Mouse (Mus musculus): ENCODE data around the gene Mtx2. TPM values are rescaled to one million over a fixed set of nuclear protein-coding genes. Genes with fewer than 3 reads are reported as not detected.
A peak's percentile ranks its signal among the peaks of the same experiment; 100 is the strongest.

Mtx2 gene
- total RNA-seq, 1 experiment: 35.7 TPM

DNA sequence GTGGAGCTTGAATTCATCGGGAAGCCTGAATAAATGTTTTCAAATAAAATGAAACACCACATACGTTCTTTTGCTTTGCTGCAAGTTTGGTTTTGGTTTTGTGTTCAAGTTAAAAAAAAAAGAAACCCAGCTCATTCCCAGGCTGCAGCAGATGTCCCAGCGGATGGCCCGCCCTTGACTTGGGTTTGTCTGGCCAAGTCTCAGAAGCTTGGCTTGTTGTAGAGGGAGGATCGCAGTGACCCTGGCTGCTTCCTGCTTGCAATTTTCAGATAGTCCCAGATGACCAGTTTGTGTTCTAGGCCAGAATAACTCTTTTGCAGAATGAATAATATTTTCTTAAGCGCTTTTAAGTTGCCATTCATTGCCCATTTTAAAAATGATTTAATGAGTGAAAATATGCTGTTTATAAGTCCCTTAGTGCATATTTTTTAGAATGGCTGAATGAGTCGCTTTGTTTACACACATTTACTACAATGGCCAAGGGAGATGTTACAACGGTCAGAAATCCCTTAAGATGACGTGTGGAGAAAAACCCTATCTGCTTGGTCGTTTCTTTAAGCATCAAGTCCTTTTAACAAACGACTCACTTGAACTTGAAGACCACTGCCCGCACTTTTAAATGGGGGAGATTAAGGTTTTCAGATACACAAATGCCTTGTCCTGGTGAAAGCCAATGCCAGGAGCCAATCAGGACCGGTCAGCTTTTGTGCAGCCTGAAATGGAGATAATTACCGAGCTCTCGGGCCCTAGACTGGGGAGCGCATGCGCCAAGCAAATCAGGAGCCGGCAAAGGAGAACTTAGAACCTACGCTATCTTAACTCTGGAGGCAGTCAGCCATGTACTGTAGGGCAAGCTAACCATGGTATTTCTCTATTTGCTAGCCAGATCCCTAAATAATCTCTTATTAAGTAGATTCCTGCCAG is 82.0 kb downstream of the Mtx2 start:
- in situ Hi-C loops (cut with MboI; ENCODE audit: low sequenced_read_pairs in 2 of 2, unreplicated experiment in 2 of 2): no loop called here
- no peak overlapping the region for H3K27ac ChIP-seq (ENCODE audit: insufficient read depth, low read depth, low read length, poor library complexity, severe bottlenecking)
- H3K4me3 ChIP-seq (ENCODE audit: insufficient read depth in 1 of 2, low read depth in 1 of 2, low read length in 2 of 2, poor library complexity in 1 of 2, severe bottlenecking in 1 of 2): no peak overlapping the region
- no peaks in the 10 kb centered on the region for H3K4me1 ChIP-seq (ENCODE audit: control insufficient read depth in 2 of 2, insufficient read depth in 2 of 2, low read length in 2 of 2, poor library complexity in 1 of 2)
- H3K36me3 ChIP-seq (ENCODE audit: control insufficient read depth, insufficient read depth, low read length, poor library complexity, severe bottlenecking): no peaks in the 10 kb centered on the region
- TF ChIP-seq ZNF384 (IDR thresholded peaks at IDR 0.05; ENCODE audit: low read depth, low read length): 0 out of 2 replicates have a peak, but pooled peaks have one; percentile 16
- TF ChIP-seq MAFK (IDR thresholded peaks at IDR 0.05; ENCODE audit: insufficient read depth, low read depth, low read length): no peak
- H3K9ac ChIP-seq (ENCODE audit: insufficient read depth, low read depth, low read length, poor library complexity, severe bottlenecking): no peak overlapping the region
- no peak for DNase-seq (ENCODE audit: low read depth, low spot score)
- H3K9me3 ChIP-seq (ENCODE audit: control insufficient read depth, insufficient read depth, low read depth, low read length): no peaks in the 10 kb centered on the region

DNA sequence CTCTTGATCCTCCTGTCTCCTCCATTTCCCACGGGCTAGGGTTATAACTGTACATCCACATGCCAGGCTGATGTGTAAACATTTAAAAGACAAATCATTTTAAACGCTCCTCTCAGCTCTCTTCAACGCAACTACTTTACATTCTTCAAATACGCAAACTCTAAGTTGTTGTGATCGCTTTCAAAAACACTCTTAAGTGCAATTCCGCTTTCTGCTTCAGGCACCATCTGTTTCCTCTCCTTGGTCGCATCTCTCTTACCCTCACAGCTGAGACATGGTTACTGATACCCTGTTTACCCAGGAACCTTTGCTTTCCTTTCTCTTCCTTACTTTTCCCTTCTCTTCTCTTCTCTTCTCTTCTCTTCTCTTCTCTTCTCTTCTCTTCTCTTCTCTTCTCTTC is 86.4 kb downstream of the Mtx2 start:
- H3K9me3 ChIP-seq (ENCODE audit: control insufficient read depth, insufficient read depth, low read depth, low read length): no peaks in the 10 kb centered on the region
- H3K4me1 ChIP-seq (ENCODE audit: control insufficient read depth in 2 of 2, insufficient read depth in 2 of 2, low read length in 2 of 2, poor library complexity in 1 of 2): no peaks in the 10 kb centered on the region
- no peak for TF ChIP-seq ZNF384 (IDR thresholded peaks at IDR 0.05; ENCODE audit: low read depth, low read length)
- no peak for TF ChIP-seq CHD2 (IDR thresholded peaks at IDR 0.05; ENCODE audit: low read depth, low read length)
- no peak for TF ChIP-seq ZC3H11A (IDR thresholded peaks at IDR 0.05; ENCODE audit: borderline replicate concordance, low read depth, low read length)
- no peak for TF ChIP-seq HCFC1 (IDR thresholded peaks at IDR 0.05; ENCODE audit: borderline replicate concordance, insufficient read depth, low read length)
- TF ChIP-seq MAFK (IDR thresholded peaks at IDR 0.05; ENCODE audit: insufficient read depth, low read depth, low read length): no peak
- no peak overlapping the region for H3K9ac ChIP-seq (ENCODE audit: insufficient read depth, low read depth, low read length, poor library complexity, severe bottlenecking)
- DNase-seq (ENCODE audit: low read depth, low spot score): no peak
- no peaks in the 10 kb centered on the region for H3K36me3 ChIP-seq (ENCODE audit: control insufficient read depth, insufficient read depth, low read length, poor library complexity, severe bottlenecking)
- H3K4me3 ChIP-seq (ENCODE audit: insufficient read depth in 1 of 2, low read depth in 1 of 2, low read length in 2 of 2, poor library complexity in 1 of 2, severe bottlenecking in 1 of 2): no peak overlapping the region
- H3K27ac ChIP-seq (ENCODE audit: insufficient read depth, low read depth, low read length, poor library complexity, severe bottlenecking): no peak overlapping the region
- in situ Hi-C loops (cut with MboI; ENCODE audit: low sequenced_read_pairs in 2 of 2, unreplicated experiment in 2 of 2): no loop called here

DNA sequence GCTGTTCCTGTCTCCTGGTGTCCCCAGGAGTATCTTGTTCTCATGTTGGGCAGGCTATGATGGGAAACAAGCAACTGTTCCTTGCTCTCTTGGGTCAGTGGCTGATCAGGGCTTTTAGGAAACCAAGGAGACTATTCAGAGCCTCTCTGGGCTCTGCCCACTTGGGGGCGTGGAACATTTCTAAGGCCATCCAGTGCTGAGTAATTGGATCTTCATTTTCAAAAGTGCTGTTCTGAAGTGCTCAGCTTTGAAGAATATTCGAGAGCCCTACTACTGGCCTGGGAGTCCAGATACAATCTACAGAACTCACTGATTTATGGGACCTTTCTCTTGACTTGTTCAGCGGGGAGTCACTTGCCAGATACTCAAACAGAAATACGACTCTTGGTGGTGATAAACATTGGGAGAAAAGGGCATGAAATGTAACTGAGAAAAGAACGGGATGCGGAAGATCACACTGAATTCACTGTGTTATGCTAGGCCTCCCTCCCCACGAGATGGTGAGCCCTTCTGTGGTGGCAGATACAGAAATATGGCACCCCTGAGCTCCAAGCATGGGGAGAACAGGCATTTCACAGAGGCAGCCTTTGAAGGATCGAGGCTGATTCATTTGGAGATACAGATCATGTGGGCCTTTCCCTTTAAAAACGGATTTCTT is 92.4 kb downstream of the Mtx2 start:
- in situ Hi-C loops (cut with MboI; ENCODE audit: low sequenced_read_pairs in 2 of 2, unreplicated experiment in 2 of 2): no loop called here
- no peak for TF ChIP-seq HCFC1 (IDR thresholded peaks at IDR 0.05; ENCODE audit: borderline replicate concordance, insufficient read depth, low read length)
- no peak for TF ChIP-seq ZC3H11A (IDR thresholded peaks at IDR 0.05; ENCODE audit: borderline replicate concordance, low read depth, low read length)
- no peak for TF ChIP-seq ZNF384 (IDR thresholded peaks at IDR 0.05; ENCODE audit: low read depth, low read length)
- TF ChIP-seq CHD2 (IDR thresholded peaks at IDR 0.05; ENCODE audit: low read depth, low read length): no peak
- no peaks in the 10 kb centered on the region for H3K9me3 ChIP-seq (ENCODE audit: control insufficient read depth, insufficient read depth, low read depth, low read length)

DNA sequence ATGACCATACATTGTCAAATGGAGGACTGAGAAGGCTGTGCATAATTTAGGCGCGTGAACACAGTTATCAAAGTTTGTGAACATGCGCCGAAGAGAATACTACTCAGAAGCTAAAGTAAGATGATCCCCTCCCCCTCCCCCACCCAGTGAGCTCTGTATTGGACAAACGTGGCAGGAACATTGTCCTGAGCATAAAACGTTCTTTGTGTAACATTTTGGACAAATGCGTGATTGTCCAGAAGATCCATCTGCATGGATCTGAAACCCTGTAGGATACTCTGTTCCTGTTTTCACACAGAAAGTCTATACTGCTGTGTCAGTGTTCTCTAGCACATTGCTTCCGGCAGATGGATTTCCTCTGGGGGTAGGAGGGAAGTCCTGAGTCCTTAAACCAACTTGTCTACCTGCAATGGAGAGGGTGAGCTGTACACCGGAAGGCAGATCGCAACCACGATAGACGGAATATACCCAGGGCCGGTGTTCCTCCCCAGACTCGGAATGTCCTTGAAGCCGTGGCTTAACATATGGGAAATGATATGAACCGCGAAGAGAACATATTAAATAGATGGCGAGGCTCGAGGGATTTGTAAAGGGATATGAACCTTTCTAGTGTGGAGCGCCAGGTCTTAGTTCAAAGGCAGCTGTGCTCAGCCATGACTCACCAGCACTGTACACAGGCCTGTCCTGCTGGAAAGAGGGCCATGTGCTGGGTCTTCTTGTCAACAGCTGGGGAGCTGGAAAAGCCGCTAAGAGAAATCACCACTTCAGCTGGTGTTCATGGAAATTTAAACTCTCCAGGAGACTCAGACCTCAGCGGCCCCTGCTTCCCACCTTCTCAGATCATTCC is 100.6 kb downstream of the Mtx2 start:
- in situ Hi-C loops (cut with MboI; ENCODE audit: low sequenced_read_pairs in 2 of 2, unreplicated experiment in 2 of 2): no loop called here

More for the DNA sequence above, 92.4 kb downstream of the Mtx2 start:
- no peak overlapping the region for H3K9ac ChIP-seq (ENCODE audit: insufficient read depth, low read depth, low read length, poor library complexity, severe bottlenecking)
- no peak overlapping the region for H3K4me3 ChIP-seq (ENCODE audit: insufficient read depth in 1 of 2, low read depth in 1 of 2, low read length in 2 of 2, poor library complexity in 1 of 2, severe bottlenecking in 1 of 2)
- H3K4me1 ChIP-seq (ENCODE audit: control insufficient read depth in 2 of 2, insufficient read depth in 2 of 2, low read length in 2 of 2, poor library complexity in 1 of 2): no peaks in the 10 kb centered on the region
- DNase-seq (ENCODE audit: low read depth, low spot score): no peak
- H3K36me3 ChIP-seq (ENCODE audit: control insufficient read depth, insufficient read depth, low read length, poor library complexity, severe bottlenecking): no peaks in the 10 kb centered on the region
- no peak overlapping the region for H3K27ac ChIP-seq (ENCODE audit: insufficient read depth, low read depth, low read length, poor library complexity, severe bottlenecking)

More for the DNA sequence above, 100.6 kb downstream of the Mtx2 start:
- DNase-seq (ENCODE audit: low read depth, low spot score): no peak
- Histone ChIP-seq H3K4me3 (ENCODE audit: insufficient read depth in 1 of 2, low read depth in 1 of 2, low read length in 2 of 2, poor library complexity in 1 of 2, severe bottlenecking in 1 of 2) (no peak overlapping the region), H3K4me1 (ENCODE audit: control insufficient read depth in 2 of 2, insufficient read depth in 2 of 2, low read length in 2 of 2, poor library complexity in 1 of 2) (no peaks in the 10 kb centered on the region), H3K36me3 (ENCODE audit: control insufficient read depth, insufficient read depth, low read length, poor library complexity, severe bottlenecking) (no peaks in the 10 kb centered on the region), H3K27ac (ENCODE audit: insufficient read depth, low read depth, low read length, poor library complexity, severe bottlenecking) (no peak overlapping the region), H3K9ac (ENCODE audit: insufficient read depth, low read depth, low read length, poor library complexity, severe bottlenecking) (no peak overlapping the region), H3K9me3 (ENCODE audit: control insufficient read depth, insufficient read depth, low read depth, low read length) (no peaks in the 10 kb centered on the region)
- no peak for TF ChIP-seq MAFK (IDR thresholded peaks at IDR 0.05; ENCODE audit: insufficient read depth, low read depth, low read length)
- no peak for TF ChIP-seq ZNF384 (IDR thresholded peaks at IDR 0.05; ENCODE audit: low read depth, low read length)
- no peak for TF ChIP-seq ZC3H11A (IDR thresholded peaks at IDR 0.05; ENCODE audit: borderline replicate concordance, low read depth, low read length)

Other genes with a start within 250 kb of the Mtx2 start
- 33.6 and 36.1 TPM in 2 replicates for gene Lnpk, start 246.4 kb upstream of the Mtx2 start, total RNA-seq (2012; rRNA removed)
- not detected in 2 replicates for gene Evx2, start 166.2 kb upstream of the Mtx2 start, total RNA-seq (2012; rRNA removed)
- 0.26 and 0.98 TPM in 2 replicates for gene Hoxd13, start 157.5 kb upstream of the Mtx2 start, total RNA-seq (2012; rRNA removed)
- not detected in 2 replicates for gene Hoxd12, start 150.8 kb upstream of the Mtx2 start, total RNA-seq (2012; rRNA removed)
- 0.11 and 0.18 TPM in 2 replicates for gene Hoxd11, start 146.2 kb upstream of the Mtx2 start, total RNA-seq (2012; rRNA removed)
- 0.40 TPM in 1 of 2 replicates, not detected in the other for gene Hoxd10, start 133.9 kb upstream of the Mtx2 start, total RNA-seq (2012; rRNA removed)
- 0.37 and 0.76 TPM in 2 replicates for gene Hoxd9, start 128.1 kb upstream of the Mtx2 start, total RNA-seq (2012; rRNA removed)
- gene Hoxd8, start 121.2 kb upstream of the Mtx2 start, total RNA-seq (2012; rRNA removed): 0.63 and 1.2 TPM in 2 replicates
- 0.40 TPM in 1 of 2 replicates, not detected in the other for gene Hoxd3, start 113.9 kb upstream of the Mtx2 start, total RNA-seq (2012; rRNA removed)
- gene Hoxd4, start 113.9 kb upstream of the Mtx2 start, total RNA-seq (2012; rRNA removed): 0.16 and 0.94 TPM in 2 replicates
- 0.22 TPM in 1 of 2 replicates, not detected in the other for gene Gm28230, start 99.1 kb upstream of the Mtx2 start, total RNA-seq (2012; rRNA removed)
- gene Hoxd1, start 62.8 kb upstream of the Mtx2 start, total RNA-seq (2012; rRNA removed): 0.26 and 0.36 TPM in 2 replicates